Mouse (Mus musculus): ENCODE measurements around the gene Hba-x.

DNA sequence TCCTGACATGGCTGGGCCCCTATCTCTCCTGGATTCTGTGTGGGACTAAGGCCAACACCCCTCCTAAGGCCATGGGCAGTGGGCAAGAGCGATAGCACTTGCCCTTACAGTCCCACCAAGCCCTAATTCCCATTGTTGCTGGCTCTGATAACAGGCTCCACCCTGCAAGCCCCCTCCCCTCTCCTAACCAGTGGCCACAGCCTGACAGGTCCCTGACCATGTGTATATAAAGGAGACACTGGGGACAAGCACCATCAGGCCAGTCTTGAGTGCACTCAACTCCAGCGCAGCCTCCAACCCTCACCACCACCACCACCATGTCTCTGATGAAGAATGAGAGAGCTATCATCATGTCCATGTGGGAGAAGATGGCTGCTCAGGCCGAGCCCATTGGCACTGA lies at the start of gene Hba-x:
- TF ChIP-seq CTCF (IDR thresholded peaks at IDR 0.05; ENCODE audit: low read depth), result no peak
- TF ChIP-seq EP300 (optimal IDR thresholded peaks at IDR 0.05), result no peak
